Mouse (Mus musculus) E14TG2a.4 (cell line): ENCODE measurements at regions not wholly inside any gene's neighbourhood (a gene's known extent, or its start where the extent isn't known, plus 50 kb on each side); places are given as distances from the start of the nearest gene placed in this dataset.

Experiments
- CTCF ChIP-seq: conservative IDR thresholded peaks from 2 replicates; pipeline ENCODE4 v1.5.1; 2014; ENCODE audit warnings: low read length
- NANOG ChIP-seq: IDR thresholded peaks from 2 replicates; pipeline ENCODE4 v1.6.1; 2014; ENCODE audit warnings: borderline replicate concordance, low read length, mixed read lengths
- POU5F1 ChIP-seq: IDR thresholded peaks from 2 replicates; pipeline ENCODE4 v1.6.1; 2014; ENCODE audit warnings: low read length, borderline replicate concordance

DNA sequence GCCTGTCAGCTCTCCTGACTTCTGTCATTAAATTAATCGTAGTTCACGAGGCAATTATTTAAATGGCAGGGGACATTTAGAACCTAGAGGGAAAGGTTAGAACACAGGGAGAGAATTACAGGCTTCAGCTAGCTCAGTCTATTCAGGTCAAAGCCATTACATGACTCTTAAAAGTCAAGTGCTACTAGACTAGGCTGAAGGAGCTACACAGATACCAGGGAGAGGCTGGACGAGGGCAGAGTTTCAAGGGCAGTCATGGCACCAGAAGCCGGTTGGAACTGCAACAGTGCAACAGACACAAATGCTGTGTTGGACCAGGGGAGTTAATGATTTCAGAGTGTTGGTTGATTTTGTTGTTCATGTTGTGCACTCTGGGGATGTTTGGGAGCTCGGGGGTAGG, 254.5 kb downstream of the Hhipl2 start:
- TF ChIP-seq CTCF (no peak), POU5F1 (no peak), NANOG (no peak)
